In genomic region chr16:32291821-32292220, GRCm38 (mm10) we compare ENCODE assay signal across 28 mouse cellular contexts. TPM values are rescaled to one million over a fixed set of nuclear protein-coding genes. Genes with fewer than 3 reads are reported as not detected.
DNase-seq lines count a peak whose midpoint lies in the region; ATAC-seq and TF ChIP-seq lines count a peak whose summit lies in the region.
"Had no signal": no experiment of that assay in that cellular context is flagged by ENCODE, and none has a peak within 500 bp of the region (broad histone marks: within the 10 kb centered on the region; RNA-seq: fewer than 3 reads in every experiment).

No protein-coding gene starts in this region.

- ATAC-seq in granulocyte monocyte progenitor cell, adult 5-6 weeks (replicated peaks; ENCODE audit: poor library complexity, severe bottlenecking): no peak
- ATAC-seq: forebrain, embryonic 14.5 days; forebrain, embryonic 16.5 days had no signal

- in situ Hi-C loops in ES-E14 (cut with MboI; ENCODE audit: low sequenced_read_pairs in 2 of 2, unreplicated experiment in 2 of 2): no loop called here

- H3K4me3 ChIP-seq in E14TG2a.4 (replicated peaks; ENCODE audit: low read length): peak overlapping the region; percentile 23; the same call in 1 of the 2 replicates
- no peak overlapping the region for H3K4me3 ChIP-seq in ES-Bruce4 (ENCODE audit: low read depth, low read length)
- H3K4me3 ChIP-seq in ES-E14 (ENCODE audit: insufficient read depth in 1 of 2, low read depth in 1 of 2, low read length in 2 of 2, poor library complexity in 1 of 2, severe bottlenecking in 1 of 2): no peak overlapping the region
- H3K4me3 ChIP-seq: embryonic facial prominence, embryonic 13.5 days; embryonic facial prominence, embryonic 15.5 days; erythroblast, embryonic 14.5 days; forebrain, embryonic 10.5 days; forebrain, embryonic 12.5 days had no signal

- no peaks in the 10 kb centered on the region for H3K9me3 ChIP-seq in E14TG2a.4 (ENCODE audit: low read length)
- H3K9me3 ChIP-seq in ES-Bruce4 (replicated peaks; ENCODE audit: control insufficient read depth, insufficient read depth, low read length, poor library complexity, severe bottlenecking): peaks cover 2% of the 10 kb centered on the region
- H3K9me3 ChIP-seq in ES-E14 (ENCODE audit: control insufficient read depth, insufficient read depth, low read depth, low read length): no peaks in the 10 kb centered on the region
- H3K9me3 ChIP-seq: embryonic facial prominence, embryonic 13.5 days; embryonic facial prominence, embryonic 15.5 days; forebrain, embryonic 12.5 days had no signal

- H3K27ac ChIP-seq in ES-Bruce4 (ENCODE audit: insufficient read depth, low read length): peak overlapping the region; percentile 75; the same call in 1 of the 2 replicates
- H3K27ac ChIP-seq in ES-E14 (ENCODE audit: insufficient read depth, low read depth, low read length, poor library complexity, severe bottlenecking): peak overlapping the region; percentile 71; the same call in 1 of the 2 replicates
- H3K27ac ChIP-seq: embryonic facial prominence, embryonic 13.5 days; embryonic facial prominence, embryonic 15.5 days; forebrain, embryonic 10.5 days; forebrain, embryonic 12.5 days had no signal

- H3K27me3 ChIP-seq in E14TG2a.4 (ENCODE audit: insufficient read depth, low read length): no peaks in the 10 kb centered on the region
- H3K27me3 ChIP-seq in ES-Bruce4 (ENCODE audit: control insufficient read depth, insufficient read depth, low read length, poor library complexity, severe bottlenecking): no peaks in the 10 kb centered on the region
- H3K27me3 ChIP-seq: embryonic facial prominence, embryonic 13.5 days; embryonic facial prominence, embryonic 15.5 days; forebrain, embryonic 12.5 days had no signal

- H3K36me3 ChIP-seq in E14TG2a.4 (ENCODE audit: insufficient read depth, low read length) (peaks cover 55% of the 10 kb centered on the region), ES-Bruce4 (ENCODE audit: control insufficient read depth, insufficient read depth, low read length, poor library complexity, severe bottlenecking) (peaks cover 35% of the 10 kb centered on the region), ES-E14 (ENCODE audit: control insufficient read depth, insufficient read depth, low read length, poor library complexity, severe bottlenecking) (peaks cover 10% of the 10 kb centered on the region)

- DNase-seq in ES-E14 (ENCODE audit: low read depth, low spot score) (no peak), ZHBTc4 (ENCODE audit: low read depth, low spot score) (peak; percentile 92)
- DNase-seq in frontal cortex, postnatal 25 days (ENCODE audit: low spot score in 2 of 2): no peak
- no peak for DNase-seq in kidney, postnatal 10 days
- DNase-seq: adrenal gland, postnatal 10 days; adrenal gland, postnatal 25 days; cerebellum, adult 11 months; cerebellum, adult 18-20 months; cerebellum, adult 8-10 months; cerebellum, adult 9-11 months; cerebellum, postnatal 14 days; cerebellum, postnatal 36 days; embryo, embryonic 11 days had no signal

- TF ChIP-seq CTCF in E14TG2a.4 (conservative IDR thresholded peaks at IDR 0.05; ENCODE audit: low read length): no peak
- no peak for TF ChIP-seq CTCF in ES-Bruce4 (IDR thresholded peaks at IDR 0.05; ENCODE audit: low read depth, low read length)

- TF ChIP-seq POLR2A in ES-Bruce4 (IDR thresholded peaks at IDR 0.05; ENCODE audit: insufficient read depth, low read length): no peak

- no peak overlapping the region for H3K9ac ChIP-seq in ES-Bruce4 (ENCODE audit: low read depth, poor library complexity, severe bottlenecking)
- H3K9ac ChIP-seq in ES-E14 (ENCODE audit: insufficient read depth, low read depth, low read length, poor library complexity, severe bottlenecking): no peak overlapping the region
- H3K9ac ChIP-seq: embryonic facial prominence, embryonic 13.5 days; embryonic facial prominence, embryonic 15.5 days; forebrain, embryonic 12.5 days had no signal

- peak; percentile 93 for TF ChIP-seq EP300 in ES-Bruce4 (IDR thresholded peaks at IDR 0.05; ENCODE audit: insufficient read depth, low read depth, low read length)

- H3K4me1 ChIP-seq in E14TG2a.4 (replicated peaks; ENCODE audit: low read depth, low read length) (peaks cover 41% of the 10 kb centered on the region), ES-Bruce4 (ENCODE audit: control insufficient read depth, insufficient read depth, low read length) (no peaks in the 10 kb centered on the region), ES-E14 (ENCODE audit: control insufficient read depth in 2 of 2, insufficient read depth in 2 of 2, low read length in 2 of 2, poor library complexity in 1 of 2) (peaks cover 4 to 8% of the 10 kb centered on the region in 2 experiments)
- H3K4me1 ChIP-seq: embryonic facial prominence, embryonic 13.5 days; embryonic facial prominence, embryonic 15.5 days; forebrain, embryonic 10.5 days; forebrain, embryonic 12.5 days had no signal

TF ChIP-seq in ES-E14, 5 proteins besides CTCF, POLR2A, EP300 and RAD21:
- TF ChIP-seq CHD2 (IDR thresholded peaks at IDR 0.05; ENCODE audit: low read depth, low read length) (no peak), MAFK (IDR thresholded peaks at IDR 0.05; ENCODE audit: insufficient read depth, low read depth, low read length) (no peak), ZC3H11A (IDR thresholded peaks at IDR 0.05; ENCODE audit: borderline replicate concordance, low read depth, low read length) (no peak), HCFC1 (IDR thresholded peaks at IDR 0.05; ENCODE audit: borderline replicate concordance, insufficient read depth, low read length) (no peak), ZNF384 (IDR thresholded peaks at IDR 0.05; ENCODE audit: low read depth, low read length) (no peak)

RNA-seq across cellular contexts. Expression of gene Rnf168, which starts 14.6 kb away (rescaled TPM):
- polyA plus RNA-seq in ES-Bruce4 (2011; ENCODE audit: insufficient read depth, insufficient read length, low read depth, missing spikeins): 27.2 and 31.0 TPM in 2 replicates
- total RNA-seq in ES-E14 (2012; rRNA removed): 21.3 and 28.2 TPM in 2 replicates
- total RNA-seq in granulocyte monocyte progenitor cell, adult 5-6 weeks (2014; fragmentation: Nextera tagmentation): 24.6 and 28.5 TPM in 2 replicates
- total RNA-seq in granulocyte monocyte progenitor cell, adult 5-6 weeks (2017): 52.1 and 67.7 TPM in 2 replicates

RNA-seq across cellular contexts. Expression of gene Smco1, which starts 20.6 kb away (rescaled TPM):
- polyA plus RNA-seq in ES-Bruce4 (2011; ENCODE audit: insufficient read depth, insufficient read length, low read depth, missing spikeins): not detected in 2 replicates
- not detected in 2 replicates for total RNA-seq in ES-E14 (2012; rRNA removed)
- total RNA-seq in granulocyte monocyte progenitor cell, adult 5-6 weeks (2014; fragmentation: Nextera tagmentation): not detected in 2 replicates
- not detected in 2 replicates for total RNA-seq in granulocyte monocyte progenitor cell, adult 5-6 weeks (2017)
- total RNA-seq: adrenal gland, adult 2 months; common myeloid progenitor, adult 5-6 weeks; MEL had no signal
- polyA plus RNA-seq: adrenal gland, adult 2 months; C2C12; embryonic facial prominence, embryonic 11.5 days; embryonic facial prominence, embryonic 13.5 days; erythroblast, embryonic 14.5 days; forebrain, embryonic 12.5 days; forebrain, embryonic 14.5 days; forebrain, embryonic 16.5 days had no signal

RNA-seq across cellular contexts. Expression of gene Ubxn7, which starts 40.2 kb away (rescaled TPM):
- polyA plus RNA-seq in ES-Bruce4 (2011; ENCODE audit: insufficient read depth, insufficient read length, low read depth, missing spikeins): 98.6 and 108 TPM in 2 replicates
- 44.2 and 47.6 TPM in 2 replicates for total RNA-seq in ES-E14 (2012; rRNA removed)
- 26.1 and 40.0 TPM in 2 replicates for total RNA-seq in granulocyte monocyte progenitor cell, adult 5-6 weeks (2014; fragmentation: Nextera tagmentation)
- total RNA-seq in granulocyte monocyte progenitor cell, adult 5-6 weeks (2017): 25.0 and 28.7 TPM in 2 replicates

RNA-seq across cellular contexts. Expression of gene Wdr53, which starts 44.8 kb away (rescaled TPM):
- 15.9 and 17.5 TPM in 2 replicates for polyA plus RNA-seq in ES-Bruce4 (2011; ENCODE audit: insufficient read depth, insufficient read length, low read depth, missing spikeins)
- total RNA-seq in ES-E14 (2012; rRNA removed): 11.5 and 14.9 TPM in 2 replicates
- 13.5 and 22.1 TPM in 2 replicates for total RNA-seq in granulocyte monocyte progenitor cell, adult 5-6 weeks (2014; fragmentation: Nextera tagmentation)
- 12.9 and 16.0 TPM in 2 replicates for total RNA-seq in granulocyte monocyte progenitor cell, adult 5-6 weeks (2017)

RNA-seq across cellular contexts. Expression of gene Fbxo45, which starts 44.9 kb away (rescaled TPM):
- 15.5 and 16.0 TPM in 2 replicates for polyA plus RNA-seq in ES-Bruce4 (2011; ENCODE audit: insufficient read depth, insufficient read length, low read depth, missing spikeins)
- 11.4 and 14.2 TPM in 2 replicates for total RNA-seq in ES-E14 (2012; rRNA removed)
- 10.8 and 17.9 TPM in 2 replicates for total RNA-seq in granulocyte monocyte progenitor cell, adult 5-6 weeks (2014; fragmentation: Nextera tagmentation)
- total RNA-seq in granulocyte monocyte progenitor cell, adult 5-6 weeks (2017): 21.9 and 22.5 TPM in 2 replicates
